Mouse (Mus musculus): Measurements from ENCODE around the gene Tbc1d30.

DNA sequence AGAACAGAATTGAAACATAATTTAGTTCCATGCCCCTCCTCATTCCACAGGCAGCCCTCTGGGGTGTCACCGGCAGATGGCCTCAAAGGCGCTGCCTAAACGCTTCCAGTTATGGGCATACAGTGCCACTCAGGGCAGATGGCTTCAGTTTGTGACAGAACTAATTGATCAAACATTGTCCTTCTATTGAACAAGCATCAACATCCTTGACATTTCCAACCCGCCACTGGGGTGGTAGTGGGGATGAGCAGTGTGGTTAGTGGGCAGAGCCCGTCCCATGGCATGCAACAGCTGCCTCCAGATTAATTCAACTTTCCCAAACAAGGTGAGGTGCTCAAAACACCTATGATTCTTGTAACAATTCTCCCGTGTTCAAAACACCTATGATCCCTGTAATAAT lies 68.2 kb downstream of the Tbc1d30 start:
- TF ChIP-seq CTCF (IDR thresholded peaks at IDR 0.05; ENCODE audit: low read depth, low read length) (no peak), POLR2A (IDR thresholded peaks at IDR 0.05; ENCODE audit: borderline replicate concordance, low read depth, low read length) (no peak)
